Mouse (Mus musculus): ENCODE measurements around the gene Oxt.

GRCm38 (mm10) chr2:130602195-130602594, 26.2 kb downstream of the Oxt start:
- TF ChIP-seq CTCF (conservative IDR thresholded peaks at IDR 0.05; ENCODE audit: low read length) (no peak), NANOG (IDR thresholded peaks at IDR 0.05; ENCODE audit: borderline replicate concordance, low read length) (no peak)

Data from E14TG2a.4 (cell line).